Mouse (Mus musculus): ENCODE results near the gene Slc38a9. TPM values are rescaled to one million over a fixed set of nuclear protein-coding genes. Genes with fewer than 3 reads are reported as not detected.

The Slc38a9 gene
- total RNA-seq (2023) = 10 to 100 TPM; 73.9 to 74.4 TPM

GRCm38 (mm10) chr13:112660574-112661381 lies at the start of gene Slc38a9:
Gene Slc38a9 (plus strand): TSS chr13:112660751.

GRCm38 (mm10) chr13:112652205-112652604 lies 8.3 kb upstream of the Slc38a9 start, which contains the start of gene Ddx4:
Gene Ddx4 (minus strand): TSS chr13:112652475.

Other genes starting within 250 kb of the Slc38a9 start
- 10 to 100 TPM; 15.9 to 26.8 TPM for gene Il6st, start 196.7 kb upstream of the Slc38a9 start, total RNA-seq (2023)
- gene Il31ra, start 66.4 kb upstream of the Slc38a9 start, total RNA-seq (2023) = not detected
- under 1 TPM; 0.20 to 0.27 TPM for gene Ddx4, start 8.3 kb upstream of the Slc38a9 start, total RNA-seq (2023)
- not detected for gene Plpp1, start 140.0 kb downstream of the Slc38a9 start, total RNA-seq (2023)